Mouse (Mus musculus): ENCODE data around the gene Ptgfrn.

Gene Ptgfrn

DNA sequence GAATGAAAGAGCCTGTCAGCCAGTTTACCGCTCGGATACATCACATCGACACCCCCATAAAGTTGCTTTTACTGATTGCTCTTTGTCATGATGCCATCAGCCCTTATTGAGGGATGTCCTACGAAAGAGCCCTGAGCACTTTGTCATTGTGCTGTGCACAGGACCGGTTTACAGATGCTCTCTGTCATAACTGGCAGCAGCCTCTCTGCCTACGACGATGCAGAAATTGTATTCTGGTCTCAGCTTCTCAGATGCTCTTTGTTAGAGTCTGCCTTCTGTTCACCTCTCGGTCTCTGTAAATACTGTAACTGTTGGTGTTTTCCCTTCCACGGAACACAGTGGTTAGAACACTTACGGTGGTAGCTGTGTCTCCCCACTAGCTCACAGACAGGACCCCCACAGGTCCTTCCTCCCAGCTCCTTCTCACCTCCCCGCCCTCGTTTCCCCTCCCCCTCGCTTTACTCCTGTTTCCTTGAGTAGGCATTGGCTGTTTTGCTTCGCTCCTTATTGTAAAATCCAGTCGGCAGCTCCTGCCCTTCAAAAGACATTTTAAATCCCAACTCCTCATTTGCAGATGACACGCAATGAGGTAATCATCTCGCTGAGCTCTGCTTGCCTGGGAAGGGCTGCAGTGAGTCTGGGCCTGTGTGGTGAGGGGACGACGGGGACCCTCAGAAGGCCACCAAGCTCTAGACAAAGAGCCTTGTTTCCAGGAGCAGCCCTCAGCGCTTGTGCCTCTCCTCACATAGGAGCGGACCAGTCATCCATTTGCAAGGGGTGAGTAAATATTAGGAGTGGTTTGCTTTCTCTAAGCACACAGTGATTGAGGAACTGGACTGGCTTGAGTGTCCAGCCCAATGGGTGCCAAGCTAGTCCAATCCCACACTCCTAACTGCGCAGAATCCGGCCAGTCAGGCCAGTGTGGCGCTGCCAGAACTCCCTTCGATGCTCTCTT lies 6.6 kb upstream of the Ptgfrn start:
- peak; percentile 39 for DNase-seq (ENCODE audit: low spot score)

GRCm38 (mm10) chr3:101112518-101112894 lies 2.4 kb upstream of the Ptgfrn start:
- DNase-seq (ENCODE audit: low spot score), result no peak

DNA sequence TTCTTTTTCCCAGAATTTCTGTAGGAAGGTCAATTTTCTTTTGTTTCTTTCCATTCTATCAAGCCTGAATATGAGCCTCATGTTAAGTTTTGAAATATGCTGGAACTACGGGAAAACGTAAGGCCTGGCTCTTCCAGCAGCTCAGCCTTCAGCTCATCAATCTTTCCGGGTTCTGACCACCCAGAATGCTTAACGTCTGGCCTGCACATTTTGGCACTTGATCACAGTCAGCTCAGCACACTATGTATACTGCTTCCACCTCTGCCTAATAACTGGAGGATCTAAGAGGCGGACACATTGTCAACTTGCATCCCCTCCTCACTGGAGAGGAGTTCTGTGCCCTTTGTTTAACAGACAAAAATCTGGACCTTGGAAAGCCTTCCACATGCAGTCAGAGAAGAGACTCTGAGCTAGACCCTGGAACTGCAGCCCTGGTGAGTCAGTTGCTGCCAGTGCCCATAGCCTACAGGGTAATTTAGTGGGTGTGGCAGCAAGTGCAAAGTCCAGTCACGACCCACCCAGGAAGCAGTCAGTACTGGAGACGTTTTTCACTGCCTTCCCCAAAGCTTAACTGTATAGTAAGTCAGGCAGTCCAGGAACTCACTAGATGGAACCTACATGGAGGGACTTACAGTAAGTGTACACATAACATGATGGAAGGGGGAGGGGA lies 1.9 kb upstream of the Ptgfrn start:
- DNase-seq (ENCODE audit: low spot score), result no peak

- no peak for DNase-seq (ENCODE audit: low spot score)
Measured at GRCm38 (mm10) chr3:101111321-101111720, 1.2 kb upstream of the Ptgfrn start.

- no peak for DNase-seq (ENCODE audit: low spot score)
Measured at GRCm38 (mm10) chr3:101110838-101111103, 693 bp upstream of the Ptgfrn start.

DNA sequence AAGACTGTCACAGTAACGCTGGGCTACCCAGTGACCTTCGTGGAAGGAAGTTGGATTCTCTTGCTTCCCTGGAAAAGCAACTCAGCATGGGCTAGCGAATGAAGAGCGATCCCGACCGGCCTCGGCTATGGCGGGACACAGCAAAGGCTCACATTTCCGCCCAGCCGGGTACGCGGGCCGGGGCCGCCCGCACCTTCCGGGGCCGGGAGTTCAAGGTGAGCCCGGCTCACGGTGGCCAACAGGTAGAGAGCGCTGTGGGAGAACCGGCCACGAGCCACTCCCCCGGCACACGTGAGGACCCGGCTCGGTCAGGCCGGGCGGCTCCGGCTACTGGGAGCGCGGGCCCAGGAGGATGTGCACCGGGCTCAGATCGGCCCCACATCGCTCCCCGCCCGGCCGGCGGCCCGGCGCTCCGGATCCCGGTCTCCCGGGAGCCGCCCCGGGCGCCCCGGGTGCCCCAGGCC lies 488 bp downstream of the Ptgfrn start:
- peak; percentile 62 for DNase-seq (ENCODE audit: low spot score)

GRCm38 (mm10) chr3:101108848-101109247 lies 1.2 kb downstream of the Ptgfrn start:
- no peak for DNase-seq (ENCODE audit: low spot score)

GRCm38 (mm10) chr3:101108282-101108681 lies 1.8 kb downstream of the Ptgfrn start:
- no peak for DNase-seq (ENCODE audit: low spot score)

- DNase-seq (ENCODE audit: low spot score), result no peak
Measured at GRCm38 (mm10) chr3:101106326-101106725, 3.8 kb downstream of the Ptgfrn start.

DNA sequence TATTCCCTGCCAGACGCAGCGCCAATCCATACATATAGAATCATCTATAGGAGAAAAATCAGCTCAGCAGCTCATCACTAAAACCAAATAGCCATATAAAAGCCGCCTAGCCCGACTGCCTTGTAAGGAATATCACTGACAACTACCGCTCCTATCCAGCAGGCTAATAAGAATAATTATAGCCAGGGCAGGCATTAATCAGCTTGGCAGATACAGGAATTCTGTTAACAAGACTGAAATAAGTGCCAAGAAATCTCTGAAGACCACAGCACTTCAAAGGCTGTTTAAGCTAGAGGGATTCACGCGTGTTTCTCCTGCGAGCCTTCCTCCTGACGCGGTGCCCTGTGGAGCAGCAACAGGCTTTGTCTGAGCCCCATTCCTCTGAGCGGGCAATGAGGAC lies 4.6 kb downstream of the Ptgfrn start:
- DNase-seq (ENCODE audit: low spot score), result no peak

- DNase-seq (ENCODE audit: low spot score), result no peak
Measured at GRCm38 (mm10) chr3:101104883-101105282, 5.2 kb downstream of the Ptgfrn start.

- DNase-seq (ENCODE audit: low spot score), result no peak
Measured at GRCm38 (mm10) chr3:101103770-101104169, 6.3 kb downstream of the Ptgfrn start.

GRCm38 (mm10) chr3:101102106-101102505 lies 8.0 kb downstream of the Ptgfrn start:
- no peak for DNase-seq (ENCODE audit: low spot score)

DNA sequence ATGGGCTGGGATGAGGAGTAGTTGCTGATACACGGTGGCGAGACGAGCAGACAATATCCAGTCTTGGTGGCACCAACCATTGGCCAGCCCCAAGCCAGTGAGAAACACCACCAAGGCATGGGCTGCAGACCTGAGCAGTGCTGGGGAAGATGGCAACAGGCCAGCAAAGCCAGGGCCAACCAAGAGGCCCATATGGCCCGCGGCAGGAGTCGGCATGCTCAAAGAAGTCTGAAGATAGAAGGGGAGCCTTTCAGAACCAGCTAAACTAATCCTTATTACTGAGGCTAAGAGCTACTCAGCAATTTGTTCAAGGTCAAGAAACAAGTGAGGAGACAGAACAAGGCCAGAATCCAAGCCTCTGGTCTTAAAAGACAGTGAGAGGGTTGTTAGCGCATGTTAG lies 8.9 kb downstream of the Ptgfrn start:
- DNase-seq (ENCODE audit: low spot score), result no peak

- DNase-seq (ENCODE audit: low spot score), result no peak
Measured at GRCm38 (mm10) chr3:101099701-101100357, 10.2 kb downstream of the Ptgfrn start.

DNA sequence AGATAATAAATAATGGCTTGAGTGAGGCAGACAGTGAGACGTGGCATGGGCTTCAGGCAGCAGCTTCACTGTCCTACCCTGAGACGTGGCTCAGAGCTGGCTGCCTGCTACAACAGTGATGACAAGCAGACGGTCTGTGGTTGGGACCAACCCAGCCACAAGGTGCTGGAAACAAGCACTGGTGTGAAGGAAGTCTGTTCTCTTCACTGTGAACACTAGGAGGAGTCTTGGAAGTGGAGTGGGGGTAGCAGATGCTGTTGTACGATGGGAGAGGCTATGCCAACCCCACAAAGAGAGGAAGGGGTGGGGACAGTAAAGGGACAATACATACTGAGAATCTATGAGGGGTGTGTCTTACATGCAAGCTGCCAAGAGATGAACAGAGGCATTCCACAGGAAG lies 12.0 kb downstream of the Ptgfrn start:
- DNase-seq (ENCODE audit: low spot score), result no peak

- no peak for DNase-seq (ENCODE audit: low spot score)
Measured at GRCm38 (mm10) chr3:101097146-101097800, 12.8 kb downstream of the Ptgfrn start.

DNA sequence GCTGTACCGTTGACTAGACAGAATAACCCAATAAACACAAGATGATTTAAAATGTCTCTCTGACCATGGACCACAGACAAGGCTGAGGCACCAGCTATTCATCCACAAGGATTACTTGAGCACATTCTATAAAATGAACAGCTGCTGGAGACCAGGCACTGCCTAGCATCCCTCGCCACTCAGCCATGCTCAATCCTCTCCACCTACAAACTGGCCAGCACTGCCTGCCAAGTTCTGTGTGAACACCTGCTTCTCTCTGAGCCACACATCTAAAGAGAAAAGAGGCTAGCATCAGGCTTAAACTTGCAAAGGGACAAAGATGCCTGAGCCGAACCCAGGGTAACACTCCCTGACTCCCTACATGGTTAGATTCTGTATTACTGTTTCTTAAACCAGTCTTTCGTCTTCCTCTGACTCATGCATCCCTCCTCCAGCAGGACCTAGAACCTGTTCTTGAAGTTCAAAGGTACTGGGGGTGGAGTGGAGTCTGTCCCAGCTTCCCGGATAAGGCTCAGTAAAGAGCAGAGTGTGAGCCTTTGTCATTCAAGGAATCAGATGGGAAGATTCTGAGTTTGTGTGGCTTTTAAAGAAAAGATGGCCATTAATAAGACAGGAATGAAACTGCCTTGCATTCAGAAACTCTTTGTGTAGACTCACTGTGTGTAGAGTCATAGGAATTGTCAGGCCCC lies 14.2 kb downstream of the Ptgfrn start:
- no peak for DNase-seq (ENCODE audit: low spot score)

GRCm38 (mm10) chr3:101092202-101092601 lies 17.9 kb downstream of the Ptgfrn start:
- no peak for DNase-seq (ENCODE audit: low spot score)

- DNase-seq (ENCODE audit: low spot score), result no peak
Measured at GRCm38 (mm10) chr3:101086584-101087445, 23.3 kb downstream of the Ptgfrn start.

- no peak for DNase-seq (ENCODE audit: low spot score)
Measured at GRCm38 (mm10) chr3:101080925-101081324, 29.2 kb downstream of the Ptgfrn start.
